Mouse (Mus musculus) lung, embryonic 14.5 days (tissue): ENCODE results near the gene Capns1. TPM values are rescaled to one million over a fixed set of nuclear protein-coding genes. Genes with fewer than 3 reads are reported as not detected.
"Not testable (repeated sequence)": the region's sequence is repeated elsewhere in the genome, so short reads cannot be mapped to it uniquely, and the experiment has no call there.

Source experiments
- ATAC-seq: fragments of 200-750 bp; cut with Nextera tagmentation; 2 replicates; pipeline ENCODE4 v1.8.0; 2017; ENCODE audit warnings: mild to moderate bottlenecking, moderate TSS enrichment, moderate library complexity; ENCODE audit not compliant: insufficient read depth
- DNase-seq: peaks from one replicate; pipeline ENCODE4 v3.0.0-alpha.2; 2015
- H3K27ac ChIP-seq: fragments of 300-500 bp; sonication (generic); 2 replicates; pipeline ENCODE4 v1.5.1; 2014; ENCODE audit warnings: low read depth, mild to moderate bottlenecking, moderate library complexity
- H3K27me3 ChIP-seq: fragments of 300-500 bp; sonication (generic); 2 replicates; pipeline ENCODE4 v1.6.1; 2014; ENCODE audit warnings: low read length, control low read depth; ENCODE audit not compliant: insufficient read depth
- H3K36me3 ChIP-seq: fragments of 300-500 bp; sonication (generic); 2 replicates; pipeline ENCODE4 v1.6.1; 2014; ENCODE audit warnings: control low read depth; ENCODE audit not compliant: insufficient read depth
- H3K4me1 ChIP-seq: fragments of 300-500 bp; sonication (generic); 2 replicates; pipeline ENCODE4 v1.6.1; 2014; ENCODE audit warnings: antibody characterized with exemption, control low read depth; ENCODE audit not compliant: insufficient read depth
- H3K4me2 ChIP-seq: fragments of 300-500 bp; sonication (generic); 2 replicates; pipeline ENCODE4 v1.6.1; 2014; ENCODE audit warnings: mild to moderate bottlenecking
- H3K4me3 ChIP-seq: fragments of 300-500 bp; sonication (generic); 2 replicates; pipeline ENCODE4 v1.5.1; 2014; ENCODE audit warnings: low read depth, low read length
- H3K9ac ChIP-seq: fragments of 300-500 bp; sonication (generic); 2 replicates; pipeline ENCODE4 v1.6.1; 2014
- H3K9me3 ChIP-seq: fragments of 300-500 bp; sonication (generic); 2 replicates; pipeline ENCODE4 v1.6.1; 2016; ENCODE audit warnings: low read depth, low read length, control low read depth
- CTCF ChIP-seq: IDR thresholded peaks from 2 replicates; pipeline ENCODE4 v1.5.1; 2016; ENCODE audit warnings: antibody characterized with exemption, low read depth
- WGBS: fragments of 180-500 bp; shearing (Covaris S2); extraction: QIAGEN DNeasy Blood & Tissue Kit; methylation state at CpG from one replicate; pipeline ENCODE4 v1.1.7; 2014; 5-methylcytosine and 5-hydroxymethylcytosine counted together
- polyA plus RNA-seq: library from polyadenylated mRNA; unstranded; fragments of >200 nt; fragmentation: Nextera tagmentation; extraction: Ambion mirVana; gene quantifications from 2 replicates; pipeline ENCODE4 v1.2.1, GENCODE M21; 2014

Gene Capns1
- polyA plus RNA-seq, 1 experiment from 2014 or later: 78.3 TPM

- Histone ChIP-seq H3K4me3 (0 out of 2 replicates have a peak overlapping the region, but pooled peaks have one; percentile 20), H3K9ac (no peak overlapping the region), H3K9me3 (no peaks in the 10 kb centered on the region), H3K36me3 (peaks cover 43% of the 10 kb centered on the region), H3K4me1 (no peaks in the 10 kb centered on the region), H3K4me2 (peak overlapping the region; percentile 62; the same call in 1 of the 2 replicates), H3K27me3 (no peaks in the 10 kb centered on the region), H3K27ac (no peak overlapping the region)
- no peak for ATAC-seq
- DNase-seq: no peak
- WGBS: 67% methylated on average over 13 of the region's 13 CpGs
- TF ChIP-seq CTCF: no peak
These were observed 13.8 kb downstream of the Capns1 start for GRCm38 (mm10) chr7:30184641-30185348.

GRCm38 (mm10) chr7:30183879-30184289 is 14.7 kb downstream of the Capns1 start, which contains the start of gene Cox7a1:
Cox7a1 (plus strand) TSS chr7:30184144.
- no peaks in the 10 kb centered on the region for H3K9me3 ChIP-seq
- peak; percentile 76 for ATAC-seq
- H3K4me3 ChIP-seq: peak within 1 kb of the TSS; percentile 20; the same call in 1 of the 2 replicates
- peak within 1 kb of the TSS; percentile 62 for H3K4me2 ChIP-seq
- no peak for TF ChIP-seq CTCF
- peak; percentile 89 for DNase-seq
- H3K9ac ChIP-seq: 0 out of 2 replicates have a peak within 1 kb of the TSS, but pooled peaks have one; percentile 21
- H3K4me1 ChIP-seq: no peaks in the 10 kb centered on the region
- 1% methylated on average over 11 of the region's 11 CpGs for WGBS
- peaks cover 35% of the 10 kb centered on the region for H3K36me3 ChIP-seq
- H3K27me3 ChIP-seq: no peaks in the 10 kb centered on the region
- no peak within 1 kb of the TSS; the same call in 1 of the 2 replicates for H3K27ac ChIP-seq

- H3K27me3 ChIP-seq, H3K4me2 ChIP-seq, H3K9ac ChIP-seq, H3K4me3 ChIP-seq, DNase-seq, H3K9me3 ChIP-seq, H3K27ac ChIP-seq, ATAC-seq, H3K4me1 ChIP-seq: not testable (repeated sequence)
- WGBS: 77% methylated on average over 7 of the region's 7 CpGs
- H3K36me3 ChIP-seq: peaks cover 35% of the 10 kb centered on the region
These were observed 15.4 kb downstream of the Capns1 start for GRCm38 (mm10) chr7:30183189-30183588.

GRCm38 (mm10) chr7:30181929-30182328 is 16.7 kb downstream of the Capns1 start:
- H3K9me3 ChIP-seq, H3K27me3 ChIP-seq: not testable (repeated sequence)
- 90% methylated on average over 9 of the region's 10 CpGs for WGBS

GRCm38 (mm10) chr7:30181308-30181707 is 17.3 kb downstream of the Capns1 start:
- Histone ChIP-seq H3K27ac (no peak overlapping the region), H3K9ac (no peak overlapping the region), H3K36me3 (peaks cover 23% of the 10 kb centered on the region), H3K4me2 (no peak overlapping the region), H3K9me3 (no peaks in the 10 kb centered on the region), H3K4me1 (no peaks in the 10 kb centered on the region), H3K4me3 (no peak overlapping the region), H3K27me3 (no peaks in the 10 kb centered on the region)
- WGBS: 2% methylated on average over 4 of the region's 4 CpGs
- TF ChIP-seq CTCF: peak; percentile 93
- ATAC-seq (no peak), DNase-seq (peak; percentile 92)

More at GRCm38 (mm10) chr7:30181929-30182328, 16.7 kb downstream of the Capns1 start:
- not testable (repeated sequence) for H3K4me3 ChIP-seq, H3K4me2 ChIP-seq, H3K4me1 ChIP-seq, H3K27ac ChIP-seq, H3K9ac ChIP-seq, DNase-seq, ATAC-seq
- H3K36me3 ChIP-seq: peaks cover 29% of the 10 kb centered on the region

- H3K27me3 ChIP-seq: no peaks in the 10 kb centered on the region
These were observed 20.4 kb downstream of the Capns1 start for GRCm38 (mm10) chr7:30178256-30178655.

GRCm38 (mm10) chr7:30176474-30176873 is 22.1 kb downstream of the Capns1 start:
- Histone ChIP-seq H3K27me3 (no peaks in the 10 kb centered on the region), H3K4me3 (no peak overlapping the region), H3K9me3 (no peaks in the 10 kb centered on the region), H3K4me1 (no peaks in the 10 kb centered on the region), H3K4me2 (no peak overlapping the region), H3K36me3 (peaks cover 13% of the 10 kb centered on the region), H3K9ac (no peak overlapping the region), H3K27ac (no peak overlapping the region)
- no peak for TF ChIP-seq CTCF
- DNase-seq: no peak
- no peak for ATAC-seq
- WGBS: 75% methylated on average over 12 of the region's 12 CpGs

More at GRCm38 (mm10) chr7:30178256-30178655, 20.4 kb downstream of the Capns1 start:
- TF ChIP-seq CTCF: no peak
- no peak overlapping the region for H3K9ac ChIP-seq
- DNase-seq (no peak), ATAC-seq (no peak)
- H3K36me3 ChIP-seq: peaks cover 13% of the 10 kb centered on the region
- no peak overlapping the region for H3K27ac ChIP-seq
- 71% methylated on average over 11 of the region's 11 CpGs for WGBS
- no peaks in the 10 kb centered on the region for H3K9me3 ChIP-seq
- no peak overlapping the region for H3K4me3 ChIP-seq
- H3K4me1 ChIP-seq: no peaks in the 10 kb centered on the region
- H3K4me2 ChIP-seq: no peak overlapping the region
